Mouse (Mus musculus): ENCODE data around the gene Xylt1.

GRCm38 (mm10) chr7:117566833-117567232 is 186.1 kb downstream of the Xylt1 start:
- TF ChIP-seq CTCF (IDR thresholded peaks at IDR 0.05; ENCODE audit: insufficient read depth, low read length) (no peak), POLR2A (IDR thresholded peaks at IDR 0.05; ENCODE audit: borderline replicate concordance, extremely low read depth, low read depth, low read length) (no peak)
